Mouse (Mus musculus): ENCODE results near the gene Fermt2. TPM values are rescaled to one million over a fixed set of nuclear protein-coding genes. Genes with fewer than 3 reads are reported as not detected.
"Not testable (repeated sequence)": the region's sequence is repeated elsewhere in the genome, so short reads cannot be mapped to it uniquely, and the experiment has no call there.

Fermt2 gene
- total RNA-seq, 2 experiments from 2014 or later, result 229 to 231 TPM

- DNase-seq, result no peak
Observed at GRCm38 (mm10) chr14:45528861-45529260, 1.1 kb downstream of the Fermt2 start.

DNA sequence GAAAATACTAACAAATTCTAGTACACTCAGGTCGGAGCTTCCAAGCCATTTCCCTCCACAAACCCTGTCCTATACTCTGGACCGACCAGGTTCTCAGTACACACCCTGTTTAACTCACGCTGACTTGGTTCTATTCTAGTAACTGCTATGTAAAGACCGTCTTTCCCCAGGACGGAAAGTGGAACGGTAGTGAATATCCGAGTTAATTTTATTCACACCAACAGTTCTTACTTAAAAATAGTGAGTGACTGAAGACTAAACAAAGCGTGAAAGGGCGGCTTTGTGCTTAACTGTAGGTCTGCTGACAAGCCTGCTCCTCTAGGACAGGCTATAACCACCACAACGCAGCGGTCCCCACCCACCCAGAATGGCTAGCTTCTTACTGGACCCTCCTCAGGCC is 14.1 kb downstream of the Fermt2 start:
- DNase-seq, result no peak
- intact Hi-C loops (cut with DNase I), result no loop called here

More at GRCm38 (mm10) chr14:45528861-45529260, 1.1 kb downstream of the Fermt2 start:
- intact Hi-C loops (cut with DNase I), result loop anchor here (5.0 kb wide), 2 partner anchors 37 to 52 kb away; no protein-coding TSS in a partner anchor

DNA sequence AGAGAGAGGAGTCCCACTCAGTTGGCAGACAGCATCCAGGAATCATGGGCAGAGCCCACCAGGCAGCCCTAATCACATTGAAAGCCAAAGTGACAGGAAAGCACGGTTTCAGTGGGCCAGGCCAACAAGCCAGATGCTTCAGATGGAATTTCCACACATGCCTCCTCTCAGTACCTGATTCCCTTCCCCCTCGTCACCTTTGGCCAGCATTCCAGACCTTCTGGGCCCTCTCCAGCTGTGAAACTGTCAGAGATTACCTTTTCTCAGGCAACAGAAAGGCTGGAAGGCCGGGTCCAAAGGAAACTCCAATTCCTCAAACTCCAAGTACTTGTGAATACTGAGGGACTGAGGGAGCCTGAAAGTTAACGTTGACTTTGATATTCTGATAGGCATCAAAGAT is 19.1 kb downstream of the Fermt2 start:
- no peak for DNase-seq
- intact Hi-C loops (cut with DNase I), result no loop called here

DNA sequence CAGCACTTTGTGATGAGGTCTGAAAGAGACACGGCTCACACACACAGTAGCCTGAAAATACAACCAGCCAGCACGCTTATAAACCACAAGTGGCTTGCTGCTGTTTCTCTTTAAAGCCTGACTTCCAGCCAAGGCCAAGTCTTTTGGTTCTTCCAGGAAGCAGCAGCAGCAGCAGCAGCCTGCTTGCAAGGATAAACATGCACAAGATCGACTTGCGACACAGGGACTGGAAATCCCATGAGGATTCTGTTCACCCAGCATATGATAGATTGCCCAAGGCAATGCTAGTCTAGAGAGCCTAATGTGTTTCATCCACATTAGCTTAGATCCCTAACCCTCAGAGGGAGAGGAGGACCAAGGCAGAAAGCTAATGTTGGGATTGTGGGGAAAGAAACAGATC is 22.0 kb downstream of the Fermt2 start:
- peak in 1 of 2 experiments; percentile 17 for DNase-seq
- intact Hi-C loops (cut with DNase I), result no loop called here

- intact Hi-C loops (cut with DNase I), result no loop called here
- DNase-seq, result no peak
Observed at GRCm38 (mm10) chr14:45507447-45507846, 22.5 kb downstream of the Fermt2 start.

- intact Hi-C loops (cut with DNase I), result no loop called here
Observed at GRCm38 (mm10) chr14:45507032-45507431, 22.9 kb downstream of the Fermt2 start.

DNA sequence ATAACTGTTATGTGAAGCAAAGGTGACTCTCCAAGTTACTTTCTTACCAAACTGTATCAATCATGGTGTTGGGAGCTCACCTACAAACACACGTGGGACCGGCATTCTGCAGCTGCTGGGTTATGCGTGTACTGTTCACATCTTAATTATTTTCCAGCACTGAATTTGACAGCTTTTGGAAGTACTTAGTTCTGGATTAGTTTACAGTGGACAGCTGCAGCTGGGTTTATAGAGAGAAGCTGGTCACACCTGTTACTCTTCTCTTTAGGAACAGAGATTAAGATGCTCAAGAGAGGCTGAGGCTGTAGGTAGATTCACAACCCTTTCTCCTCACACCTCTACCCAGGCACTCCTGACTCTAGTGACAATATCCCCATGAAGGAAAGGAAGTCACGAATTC is 23.8 kb downstream of the Fermt2 start:
- intact Hi-C loops (cut with DNase I), result no loop called here
- no peak for DNase-seq

More at GRCm38 (mm10) chr14:45507032-45507431, 22.9 kb downstream of the Fermt2 start:
- no peak for DNase-seq

GRCm38 (mm10) chr14:45504422-45505113 is 25.4 kb downstream of the Fermt2 start:
- DNase-seq, result no peak
- intact Hi-C loops (cut with DNase I), result no loop called here

- DNase-seq, result no peak
- intact Hi-C loops (cut with DNase I), result no loop called here
Observed at GRCm38 (mm10) chr14:45503934-45504333, 26.0 kb downstream of the Fermt2 start.

- intact Hi-C loops (cut with DNase I), result no loop called here
- no peak for DNase-seq
Observed at GRCm38 (mm10) chr14:45500052-45500451, 29.9 kb downstream of the Fermt2 start.

DNA sequence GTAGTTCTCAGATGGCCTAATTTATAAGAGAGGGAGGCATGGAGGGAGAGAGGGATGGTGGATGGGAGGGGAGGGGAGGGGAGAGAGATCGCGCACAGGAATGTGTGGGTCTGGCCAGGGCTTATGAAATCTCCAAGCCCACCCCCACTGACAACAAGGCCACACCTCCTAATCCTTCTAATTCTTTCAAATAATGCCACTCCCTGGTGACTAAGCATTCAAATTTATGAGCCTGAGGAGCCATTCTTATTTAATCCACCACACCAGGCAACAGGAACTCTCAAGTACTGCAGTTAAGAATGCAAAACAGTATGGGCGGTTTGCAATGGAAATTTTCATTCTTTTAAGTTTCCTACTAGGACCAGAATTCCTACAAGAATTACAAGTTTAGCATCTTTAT is 32.8 kb downstream of the Fermt2 start:
- no peak for DNase-seq
- intact Hi-C loops (cut with DNase I), result no loop called here

- DNase-seq; intact Hi-C loops (cut with DNase I): not testable (repeated sequence)
Observed at GRCm38 (mm10) chr14:45495810-45496209, 34.1 kb downstream of the Fermt2 start.

- DNase-seq, result no peak
- intact Hi-C loops (cut with DNase I), result loop anchor here (5.0 kb wide), 1 partner anchor 33 kb away; no protein-coding TSS in a partner anchor
Observed at GRCm38 (mm10) chr14:45493891-45494290, 36.0 kb downstream of the Fermt2 start.

DNA sequence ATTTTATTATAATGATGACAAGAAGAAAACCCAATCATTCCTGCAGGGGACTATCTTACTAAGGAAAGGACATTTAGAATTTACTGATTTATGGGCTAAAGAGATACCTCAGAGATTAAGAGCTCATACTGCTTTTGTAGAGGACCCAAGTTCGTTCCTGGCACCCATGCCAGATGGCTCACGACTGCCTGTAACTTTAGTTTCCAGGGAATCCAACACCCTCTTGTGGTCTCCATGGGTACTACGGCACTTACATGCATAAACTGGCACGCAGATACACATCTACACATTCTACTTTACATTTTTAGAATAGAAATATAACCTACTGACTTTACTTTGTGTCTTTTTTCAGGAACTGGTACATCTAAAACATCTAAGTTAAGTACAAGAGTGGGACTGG is 37.2 kb downstream of the Fermt2 start:
- intact Hi-C loops (cut with DNase I), result loop anchor here (5.0 kb wide), 1 partner anchor 35 kb away; no protein-coding TSS in a partner anchor
- DNase-seq, result no peak

DNA sequence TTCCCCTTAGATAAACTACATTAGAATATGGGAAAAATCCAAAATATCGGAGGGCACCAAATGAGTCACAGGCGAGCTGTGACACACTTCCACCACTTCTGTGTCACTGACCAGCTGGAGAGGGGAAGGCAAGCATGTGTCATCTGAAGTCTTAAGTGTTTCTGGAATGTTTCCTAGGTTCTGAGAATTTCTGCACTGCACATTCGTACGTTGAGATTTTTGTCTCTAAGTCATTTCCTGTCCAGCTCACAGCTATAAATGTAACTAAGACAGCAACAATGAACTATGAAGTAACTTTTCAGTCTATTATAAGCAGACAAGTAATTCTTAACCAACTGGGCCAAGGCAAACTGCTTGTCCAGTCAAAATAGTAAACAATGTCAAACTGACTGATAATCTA is 37.9 kb downstream of the Fermt2 start:
- intact Hi-C loops (cut with DNase I), result loop anchor here (5.0 kb wide), 1 partner anchor 35 kb away; no protein-coding TSS in a partner anchor

DNA sequence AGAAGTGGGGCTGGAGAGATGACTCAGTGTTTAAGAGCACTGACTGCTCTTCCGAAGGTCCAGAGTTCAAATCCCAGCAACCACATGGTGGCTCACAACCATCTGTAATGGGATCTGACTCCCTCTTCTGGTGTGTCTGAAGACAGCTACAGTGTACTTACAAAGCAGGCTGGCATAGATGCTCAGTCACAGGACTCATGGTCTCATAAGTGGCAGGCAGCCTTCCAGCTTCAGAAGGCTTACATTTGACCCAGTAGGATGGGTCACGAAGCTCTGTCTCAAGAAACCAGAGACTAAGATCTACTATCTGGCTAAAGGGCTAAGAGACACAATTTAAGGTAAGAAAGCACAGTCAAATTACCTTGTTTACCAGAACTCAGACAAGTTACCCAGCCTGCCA is 42.7 kb downstream of the Fermt2 start:
- DNase-seq; intact Hi-C loops (cut with DNase I): not testable (repeated sequence)

More for the DNA sequence above, 37.9 kb downstream of the Fermt2 start:
- DNase-seq, result no peak

GRCm38 (mm10) chr14:45483361-45483760 is 46.6 kb downstream of the Fermt2 start:
- intact Hi-C loops (cut with DNase I); DNase-seq: not testable (repeated sequence)

- DNase-seq, result no peak
- intact Hi-C loops (cut with DNase I), result loop anchor here (5.0 kb wide), 1 partner anchor 48 kb away; no protein-coding TSS in a partner anchor
Observed at GRCm38 (mm10) chr14:45478977-45479806, 50.7 kb downstream of the Fermt2 start.

DNA sequence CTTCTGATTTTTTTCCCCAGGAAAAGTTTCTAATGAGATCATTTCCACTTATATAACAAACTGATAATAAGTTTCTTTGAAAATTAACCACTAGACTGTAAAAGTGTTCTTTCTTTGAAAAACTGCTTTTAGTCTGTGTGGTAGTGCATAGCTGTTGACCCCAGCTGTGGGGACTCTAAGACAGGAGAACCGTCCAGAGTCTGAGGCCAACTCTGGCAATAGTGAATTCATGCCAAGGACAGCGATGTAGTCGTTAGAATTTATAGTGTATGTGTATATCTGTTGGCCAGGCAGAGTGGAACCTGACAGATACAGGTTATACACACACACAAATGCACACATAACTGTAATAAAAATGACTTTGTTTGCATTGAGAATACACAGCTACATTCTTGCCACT is 51.4 kb downstream of the Fermt2 start:
- DNase-seq, result no peak
- intact Hi-C loops (cut with DNase I), result loop anchor here (5.0 kb wide), 1 partner anchor 49 kb away; no protein-coding TSS in a partner anchor

DNA sequence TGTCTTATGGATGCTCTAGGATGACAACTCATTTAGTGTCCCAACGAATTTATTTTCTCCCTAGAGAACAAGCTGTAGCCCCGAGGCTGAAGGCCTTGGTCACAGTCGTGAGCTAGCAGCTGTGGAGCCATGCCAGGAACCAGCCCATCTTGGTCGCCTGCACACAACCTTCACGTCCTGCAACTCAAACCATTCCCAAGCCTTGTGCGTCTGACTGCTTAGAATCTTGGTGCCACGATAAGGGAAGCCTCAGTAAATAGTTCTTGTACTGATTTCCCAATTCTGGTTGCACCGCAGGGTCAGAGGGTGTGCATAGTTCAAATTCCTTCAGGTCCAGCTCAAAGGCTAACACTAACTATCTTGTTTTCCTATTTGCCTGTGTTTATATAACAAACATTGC is 52.3 kb downstream of the Fermt2 start:
- intact Hi-C loops (cut with DNase I), result loop anchor here (5.0 kb wide), 1 partner anchor 50 kb away; no protein-coding TSS in a partner anchor
- no peak for DNase-seq

DNA sequence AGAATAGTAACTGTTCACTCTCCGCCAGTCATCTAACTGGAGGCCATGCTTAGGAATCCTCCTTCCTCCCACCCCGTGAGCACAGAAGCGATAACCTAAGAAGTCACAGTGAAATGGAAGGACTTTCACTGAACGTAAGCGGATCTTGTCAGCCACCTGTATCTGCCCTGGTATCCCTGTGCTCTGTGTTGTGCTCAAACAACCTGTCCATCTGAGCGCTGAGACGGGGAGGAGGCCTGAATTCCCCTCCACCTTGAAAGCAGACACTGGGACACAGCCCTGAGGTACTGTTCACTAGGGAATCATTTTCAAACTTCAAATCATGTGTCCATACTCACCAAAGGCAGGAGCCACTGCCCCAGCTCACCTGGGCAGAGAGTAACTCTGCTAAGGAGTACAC is 52.9 kb downstream of the Fermt2 start:
- DNase-seq, result no peak
- intact Hi-C loops (cut with DNase I), result loop anchor here (5.0 kb wide), 1 partner anchor 50 kb away; no protein-coding TSS in a partner anchor

Data from gastrocnemius, postnatal 36 days (tissue).